Mouse (Mus musculus) natural killer cell, adult 2 months (primary cell): ENCODE results near the gene Def6.

Source experiments
- DNase-seq, 2 experiments: peaks; one replicate each; pipeline ENCODE4 v3.0.0; 2022; ENCODE audit warnings: low spot score in 2 of 2

The Def6 gene

GRCm38 (mm10) chr17:28240846-28241245 lies 33.3 kb downstream of the Def6 start:
- no peak for DNase-seq

GRCm38 (mm10) chr17:28242296-28242695 lies 34.7 kb downstream of the Def6 start:
- no peak for DNase-seq

GRCm38 (mm10) chr17:28244214-28244613 lies 36.6 kb downstream of the Def6 start:
- no peak for DNase-seq

GRCm38 (mm10) chr17:28244714-28245113 lies 37.1 kb downstream of the Def6 start:
- DNase-seq, result no peak

- DNase-seq, result no peak
These were observed 39.1 kb downstream of the Def6 start for GRCm38 (mm10) chr17:28246640-28247039.

- DNase-seq, result peak; percentile 51 to 68
These were observed 40.0 kb downstream of the Def6 start for GRCm38 (mm10) chr17:28247613-28248012.

GRCm38 (mm10) chr17:28249062-28249461 lies 41.5 kb downstream of the Def6 start:
- no peak for DNase-seq

GRCm38 (mm10) chr17:28251579-28252280 lies 44.2 kb downstream of the Def6 start:
- DNase-seq, result no peak

- no peak for DNase-seq
These were observed 44.7 kb downstream of the Def6 start for GRCm38 (mm10) chr17:28252281-28252648.

GRCm38 (mm10) chr17:28253216-28253615 lies 45.6 kb downstream of the Def6 start:
- no peak for DNase-seq

- no peak for DNase-seq
These were observed 47.2 kb downstream of the Def6 start for GRCm38 (mm10) chr17:28254804-28255203.

- DNase-seq, result no peak
These were observed 48.1 kb downstream of the Def6 start for GRCm38 (mm10) chr17:28255651-28256050.

GRCm38 (mm10) chr17:28256651-28257328 lies 49.2 kb downstream of the Def6 start:
- peak; percentile 67 to 74 for DNase-seq

- DNase-seq, result no peak
These were observed 50.7 kb downstream of the Def6 start for GRCm38 (mm10) chr17:28258325-28258724.

GRCm38 (mm10) chr17:28259890-28260542 lies 52.4 kb downstream of the Def6 start:
- peak; percentile 19 to 41 for DNase-seq

- no peak for DNase-seq
These were observed 52.9 kb downstream of the Def6 start for GRCm38 (mm10) chr17:28260543-28260909.

- DNase-seq, result no peak
These were observed 54.2 kb downstream of the Def6 start for GRCm38 (mm10) chr17:28261795-28262194.

GRCm38 (mm10) chr17:28263181-28263894 lies 55.8 kb downstream of the Def6 start:
- no peak for DNase-seq

- DNase-seq, result no peak
These were observed 59.7 kb downstream of the Def6 start for GRCm38 (mm10) chr17:28267251-28267650.

- no peak for DNase-seq
These were observed 62.6 kb downstream of the Def6 start for GRCm38 (mm10) chr17:28270165-28270564.

- no peak for DNase-seq
These were observed 64.1 kb downstream of the Def6 start for GRCm38 (mm10) chr17:28271537-28272266.

- no peak for DNase-seq
These were observed 64.7 kb downstream of the Def6 start for GRCm38 (mm10) chr17:28272281-28272680.
